Mouse (Mus musculus): ENCODE results near the gene D8Ertd738e.
"Not testable (repeated sequence)": the region's sequence is repeated elsewhere in the genome, so short reads cannot be mapped to it uniquely, and the experiment has no call there.

The D8Ertd738e gene

DNA sequence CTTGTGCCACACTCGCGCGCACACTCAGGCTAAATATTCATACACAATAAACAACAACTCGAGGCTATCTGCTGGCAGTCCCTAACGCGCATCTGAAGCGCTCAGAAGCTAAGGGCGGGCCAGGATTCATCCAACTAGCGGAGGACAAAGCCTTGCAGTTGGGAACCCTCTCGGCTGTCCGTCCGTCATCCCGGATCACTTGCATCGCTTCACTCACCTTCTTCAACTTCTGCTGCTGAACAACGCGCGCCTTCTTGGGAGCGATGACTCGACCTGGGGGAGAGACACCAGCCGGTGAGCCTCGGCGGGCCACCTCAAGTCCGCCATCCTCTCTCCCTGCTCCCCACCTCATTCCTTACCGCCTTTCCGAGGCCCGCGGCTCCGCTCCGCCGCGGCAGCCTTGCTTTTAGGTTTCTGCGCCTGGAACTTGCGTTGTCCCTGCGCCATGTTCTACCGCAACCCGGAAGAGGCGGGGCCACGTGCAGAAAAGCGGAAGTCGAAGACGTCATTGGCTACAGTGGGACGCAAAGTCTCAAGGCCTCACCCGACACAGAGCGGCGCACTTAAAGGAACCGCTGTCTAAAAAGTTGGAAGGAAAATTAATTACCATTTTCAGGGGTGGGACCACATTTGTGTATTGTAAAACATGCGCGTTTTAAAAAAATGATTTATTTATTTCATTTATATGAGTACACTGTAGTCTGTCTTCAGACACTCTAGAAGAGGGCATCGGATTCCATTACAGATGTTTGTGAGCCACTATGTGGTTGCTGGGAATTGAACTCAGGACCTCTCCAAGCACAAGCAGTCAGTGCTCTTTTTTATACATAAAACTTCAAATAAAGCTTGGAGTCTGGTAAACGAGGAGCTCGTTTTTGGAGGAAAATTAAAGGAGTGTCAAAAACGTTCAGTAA lies at the start of gene D8Ertd738e:
TSS of gene D8Ertd738e (minus strand) at position 463 of the 914 bp plus-strand sequence.
- peak; percentile 85 for DNase-seq

DNA sequence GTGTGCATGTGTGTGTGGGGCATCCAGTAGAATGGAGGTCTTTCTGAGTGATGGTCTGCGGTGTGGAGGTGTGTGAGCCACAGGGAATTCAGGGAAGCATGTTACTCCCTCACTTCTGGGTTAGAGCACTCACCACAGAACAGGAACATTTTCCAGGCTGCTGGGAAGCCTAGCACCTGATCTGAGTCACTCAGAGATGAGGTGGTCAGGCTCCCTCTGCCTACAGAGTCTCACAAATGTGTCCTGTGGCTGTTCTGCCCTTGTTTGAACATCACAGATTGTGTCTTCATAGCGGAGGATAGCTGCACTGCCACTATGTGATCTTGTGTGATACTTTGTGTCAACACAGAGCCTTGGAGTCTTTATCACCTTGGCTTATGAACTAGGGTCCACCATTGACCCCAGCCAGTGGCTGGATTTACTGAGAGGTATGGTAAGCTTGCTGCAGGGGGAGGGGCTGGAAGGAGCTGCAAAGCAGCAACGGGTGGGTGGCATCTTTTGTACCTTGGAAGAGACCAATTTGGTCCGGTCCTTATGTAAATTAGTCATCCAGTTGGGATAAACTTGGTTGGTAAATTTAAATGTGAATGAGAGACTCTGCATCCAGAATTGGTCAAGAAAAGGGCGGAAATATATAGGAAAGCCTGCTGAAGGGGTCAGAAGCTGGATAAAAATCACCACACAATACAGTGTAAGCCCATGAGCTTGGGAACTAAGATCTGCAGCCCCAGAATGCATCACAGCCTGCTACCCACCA lies 47.7 kb upstream of the D8Ertd738e start:
- no peak for DNase-seq

DNA sequence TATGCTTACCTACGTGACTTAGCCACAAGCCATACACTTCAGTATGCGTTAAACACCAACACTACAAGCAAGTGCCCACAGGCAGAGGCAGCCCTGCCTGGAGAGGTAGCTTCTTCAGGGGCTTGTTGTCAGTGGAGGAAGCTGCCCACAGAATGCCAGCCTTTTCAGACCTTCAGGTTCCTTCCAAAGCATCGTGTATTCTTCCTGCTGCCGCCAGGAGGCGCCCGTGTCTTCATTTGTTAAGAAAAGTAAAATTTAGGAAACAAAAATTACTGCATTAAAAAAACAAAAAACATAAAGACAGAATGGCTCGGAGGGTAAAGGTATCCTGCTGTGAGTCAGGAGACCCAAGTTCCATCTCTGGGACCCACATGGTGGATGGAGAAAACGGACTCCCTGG lies 42.2 kb upstream of the D8Ertd738e start:
- no peak for DNase-seq

DNA sequence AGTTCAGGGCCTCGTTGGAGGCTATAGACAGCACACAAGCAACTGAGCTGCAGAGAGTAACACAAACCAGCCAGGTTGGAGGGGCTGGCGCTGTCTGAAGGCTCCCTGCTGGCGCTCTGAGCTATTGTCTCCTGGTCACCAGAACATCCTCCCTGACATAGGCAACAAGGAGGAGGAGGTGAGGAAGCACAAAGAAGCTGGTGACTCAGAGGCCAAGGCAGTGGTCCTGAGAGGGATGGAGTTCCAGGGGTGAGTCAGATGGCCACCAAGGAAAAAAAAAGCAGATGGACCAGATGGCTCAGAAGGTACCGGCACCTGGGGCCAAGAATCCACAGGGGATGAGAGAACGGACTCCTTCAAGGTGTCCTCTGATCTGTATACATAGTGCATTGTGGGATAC lies 41.6 kb upstream of the D8Ertd738e start:
- no peak for DNase-seq

DNA sequence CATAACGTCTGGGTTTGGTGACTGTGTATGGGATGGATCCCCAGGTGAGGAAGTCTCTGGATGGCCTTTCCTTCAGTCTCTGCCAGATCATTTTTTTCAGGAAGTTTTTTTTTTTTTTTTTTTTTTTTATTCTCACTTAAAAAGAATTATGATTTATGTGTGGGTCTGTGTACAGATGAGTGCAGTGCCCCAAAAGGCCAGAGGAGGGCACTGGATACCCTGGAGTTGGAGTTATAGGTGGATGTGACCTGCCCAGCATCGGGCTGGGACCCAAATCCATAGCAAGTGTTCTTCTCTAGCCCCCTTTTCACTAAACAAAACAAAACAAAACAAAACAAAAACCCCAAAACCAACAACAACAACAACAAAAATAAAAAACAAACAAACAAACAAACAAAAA lies 39.4 kb upstream of the D8Ertd738e start:
- DNase-seq, result no peak

DNA sequence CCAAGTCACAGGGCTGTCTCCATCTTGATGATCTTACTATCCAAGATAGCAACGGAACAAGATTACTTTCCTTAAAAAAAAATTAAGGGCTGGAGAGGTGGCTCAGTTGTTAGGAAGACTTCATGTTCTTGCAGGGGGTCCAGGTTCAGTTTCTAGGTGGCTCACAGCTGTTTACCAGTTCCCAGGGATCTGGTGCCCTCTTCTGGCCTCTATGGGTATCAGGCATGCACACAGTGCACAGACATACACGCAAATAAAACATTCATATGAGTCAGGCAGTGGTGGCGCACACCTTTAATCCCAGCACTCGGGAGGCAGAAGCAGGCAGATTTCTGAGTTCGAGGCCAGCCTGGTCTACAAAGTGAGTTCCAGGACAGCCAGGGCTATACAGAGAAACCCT lies 36.1 kb upstream of the D8Ertd738e start:
- not testable (repeated sequence) for DNase-seq

DNA sequence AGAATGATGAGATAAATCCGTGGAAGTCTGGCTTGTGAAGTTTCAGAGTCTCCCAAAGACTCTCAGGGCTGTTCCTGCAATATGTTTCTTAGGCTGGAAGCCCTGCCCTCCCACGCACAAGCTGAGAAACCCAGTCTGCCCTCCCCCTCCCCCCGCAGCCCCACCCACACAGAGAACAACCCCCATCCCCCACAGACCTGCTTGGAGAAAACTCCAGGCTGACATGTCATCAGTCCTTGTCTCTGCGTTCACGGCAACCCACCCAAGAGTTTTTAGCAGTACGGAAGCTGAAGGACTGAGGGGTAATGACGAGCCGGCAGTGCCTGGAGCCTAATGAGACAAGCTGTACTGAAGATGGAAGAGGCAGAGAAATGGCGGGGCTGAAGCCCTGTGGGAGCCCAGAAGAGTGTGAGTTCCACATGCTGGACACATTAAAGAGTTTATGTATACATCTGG lies 35.1 kb upstream of the D8Ertd738e start:
- no peak for DNase-seq

DNA sequence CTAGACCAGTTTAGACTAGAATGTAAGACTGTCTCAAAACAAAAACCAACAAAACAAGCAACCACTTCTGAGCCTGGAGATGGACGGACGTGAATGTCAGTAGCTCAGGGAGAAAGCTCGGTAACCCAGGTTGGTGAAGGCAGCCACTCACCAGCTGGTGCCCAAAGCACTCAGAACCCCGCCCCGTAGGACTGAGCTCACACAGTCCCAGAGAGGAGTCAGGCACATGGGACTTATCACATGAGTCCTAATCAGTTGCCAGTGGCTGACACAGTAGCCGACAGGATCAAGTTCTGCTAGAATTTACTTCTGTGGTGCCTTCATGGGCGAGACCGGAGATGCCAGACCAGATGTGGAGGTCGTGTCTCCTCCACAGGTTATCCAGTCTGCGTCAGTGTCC lies 31.3 kb upstream of the D8Ertd738e start:
- DNase-seq, result no peak

DNA sequence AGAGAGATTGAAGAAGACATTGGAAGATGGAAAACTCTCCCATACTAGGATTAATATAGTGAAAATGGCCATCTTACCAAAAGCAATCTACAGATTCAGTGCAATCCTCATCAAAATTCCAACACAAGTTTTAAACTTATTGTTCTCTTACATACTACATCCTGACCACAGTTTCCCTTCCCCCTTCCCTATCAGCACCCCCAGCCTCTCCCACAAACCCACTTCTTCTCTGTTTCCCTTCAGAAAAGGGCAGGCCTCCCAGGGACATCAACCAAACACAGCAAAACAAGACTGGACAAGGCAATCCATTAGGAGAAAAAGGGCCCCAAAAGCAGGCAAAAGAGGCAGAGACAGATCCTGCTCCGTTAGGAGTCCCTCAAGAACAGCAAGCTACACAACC lies 26.9 kb upstream of the D8Ertd738e start:
- DNase-seq, result no peak

DNA sequence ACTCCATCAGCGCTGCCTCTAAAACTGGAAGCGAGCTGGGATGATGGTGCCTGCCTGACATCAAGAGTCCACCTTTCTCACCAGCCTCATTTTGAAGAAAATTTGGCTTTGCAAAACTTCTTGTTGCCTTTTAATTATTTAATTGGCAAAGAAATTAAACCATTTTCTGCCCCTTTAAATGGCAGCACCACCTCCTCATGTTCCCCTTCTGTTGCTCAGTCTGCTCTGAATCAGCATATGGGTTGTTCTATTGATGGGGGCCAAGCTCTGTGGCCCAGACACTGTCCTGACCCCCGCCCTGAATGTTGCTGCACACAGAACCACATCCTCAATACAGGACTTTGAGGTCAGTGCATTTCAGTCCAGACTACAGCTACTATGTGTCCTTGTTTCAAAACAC lies 24.4 kb upstream of the D8Ertd738e start:
- no peak for DNase-seq

DNA sequence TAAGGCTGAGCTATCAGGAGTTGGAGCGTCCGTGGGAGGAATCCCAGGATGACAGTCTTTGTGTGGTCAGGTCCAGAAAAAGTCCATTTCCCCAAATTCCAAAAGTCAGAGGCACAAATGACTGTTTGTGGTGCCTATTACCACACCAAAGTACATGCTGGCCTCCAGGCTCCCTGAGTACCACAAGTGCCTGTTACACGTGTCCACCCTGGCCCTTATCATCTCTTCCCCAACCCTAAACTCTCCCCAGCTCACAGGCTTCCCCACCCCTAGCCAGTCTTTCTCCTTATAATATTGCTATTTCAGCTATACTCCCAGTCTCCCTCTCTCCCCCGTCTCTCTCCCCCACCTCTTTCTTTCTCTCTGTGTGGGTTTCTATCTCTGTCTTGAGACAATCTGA lies 22.8 kb upstream of the D8Ertd738e start:
- DNase-seq, result no peak

DNA sequence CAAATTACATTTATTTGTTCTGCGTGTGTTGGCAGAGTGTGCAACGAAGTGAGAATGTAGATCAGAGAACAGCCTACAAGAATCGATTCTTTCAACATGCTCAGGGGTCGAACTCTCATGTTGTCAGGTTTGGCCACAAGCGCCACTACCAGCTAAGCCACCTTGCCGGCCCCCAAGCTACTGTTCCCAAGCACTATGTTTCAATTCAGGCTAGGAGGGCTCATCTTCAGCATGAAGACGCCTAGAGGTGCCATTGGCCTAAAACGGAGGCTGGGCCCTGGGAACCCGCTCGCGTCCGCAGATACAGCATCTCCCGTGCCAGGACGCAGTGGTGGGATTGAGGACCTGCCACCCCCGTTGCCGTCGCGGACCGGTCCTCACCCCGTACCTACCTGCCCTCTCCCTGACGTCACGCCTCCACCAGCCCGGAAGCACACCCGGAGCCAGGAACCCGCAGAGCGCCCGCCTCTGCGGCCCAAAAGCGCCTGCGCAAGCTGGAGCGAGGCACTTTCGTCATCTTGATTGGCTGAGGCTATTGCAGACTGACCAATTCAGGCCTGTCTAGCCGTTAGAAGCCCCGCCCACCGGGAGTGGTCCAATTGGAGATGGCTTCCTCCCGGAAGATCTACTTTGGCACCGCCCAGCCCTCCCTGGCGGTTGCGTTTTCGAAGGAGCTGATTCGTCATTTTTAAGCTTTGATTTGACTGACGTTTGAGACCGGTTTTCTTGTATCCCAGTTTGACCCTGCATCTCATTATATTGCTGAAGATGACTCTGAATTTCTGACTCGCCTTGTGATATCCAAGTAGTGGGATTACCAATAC lies 20.6 kb upstream of the D8Ertd738e start, which contains the start of gene Ccdc130:
TSS of gene Ccdc130 (minus strand) at position 431 of the 824 bp plus-strand sequence.
- DNase-seq, result peak; percentile 100

DNA sequence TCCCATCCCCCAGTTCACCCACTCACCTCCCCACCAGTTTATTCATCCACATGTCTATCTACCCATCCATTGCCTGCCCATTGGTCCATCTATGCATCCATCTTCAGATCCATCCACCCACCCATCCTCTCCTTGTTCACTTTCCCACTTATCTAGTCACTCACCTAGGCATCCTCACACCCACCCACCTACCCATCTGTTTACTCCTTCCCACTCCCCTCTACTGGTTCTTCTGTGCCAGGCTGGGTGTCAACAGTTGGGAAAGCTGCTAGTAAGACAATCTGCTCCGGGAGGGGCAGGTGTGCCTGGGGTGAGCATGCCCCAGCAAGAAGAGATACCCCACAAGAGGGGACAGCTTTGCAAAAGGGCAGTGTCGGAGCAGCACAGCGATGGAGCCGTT lies 11.6 kb upstream of the D8Ertd738e start:
- DNase-seq, result no peak

DNA sequence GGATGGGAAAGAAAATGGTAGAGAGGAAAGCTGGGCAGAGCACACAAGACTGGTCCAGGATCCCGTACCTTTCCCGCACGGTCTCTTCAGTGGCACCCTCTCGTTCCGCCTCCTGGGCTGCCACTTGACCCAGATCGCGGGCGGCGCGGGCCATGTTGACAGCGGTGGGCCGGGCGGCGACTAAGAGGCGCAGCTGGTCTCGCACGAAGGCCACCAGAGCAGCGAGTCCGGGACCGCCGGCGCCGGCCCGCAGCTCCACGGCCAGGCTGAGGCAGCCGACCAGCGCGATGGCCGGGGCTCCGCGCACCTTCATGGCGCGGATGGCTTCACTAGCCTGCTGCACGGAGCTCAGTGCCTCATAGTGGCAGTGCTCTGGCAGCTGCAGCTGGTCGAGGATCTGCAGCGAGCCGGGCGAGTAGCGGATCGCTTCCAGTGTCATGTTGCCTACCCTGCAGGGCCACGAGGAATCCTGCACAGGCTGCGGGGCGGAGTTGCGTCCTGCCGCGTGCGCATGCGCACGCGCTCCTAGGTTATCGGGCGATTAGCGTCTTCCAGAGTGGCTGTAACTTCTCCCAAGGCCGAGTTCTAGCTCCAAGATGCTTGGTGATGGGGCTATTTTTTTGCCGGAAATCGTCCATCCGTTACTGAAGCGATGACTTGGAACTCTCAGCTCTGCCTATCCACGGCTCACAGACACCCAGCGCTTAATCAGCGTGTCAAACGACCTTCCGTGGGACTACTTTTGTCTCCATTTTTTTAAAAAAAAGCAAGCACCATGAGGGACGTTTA lies 7.5 kb upstream of the D8Ertd738e start, which contains the start of gene Mri1:
TSS of gene Mri1 (minus strand) at position 505 of the 789 bp plus-strand sequence.
- DNase-seq, result peak; percentile 80

DNA sequence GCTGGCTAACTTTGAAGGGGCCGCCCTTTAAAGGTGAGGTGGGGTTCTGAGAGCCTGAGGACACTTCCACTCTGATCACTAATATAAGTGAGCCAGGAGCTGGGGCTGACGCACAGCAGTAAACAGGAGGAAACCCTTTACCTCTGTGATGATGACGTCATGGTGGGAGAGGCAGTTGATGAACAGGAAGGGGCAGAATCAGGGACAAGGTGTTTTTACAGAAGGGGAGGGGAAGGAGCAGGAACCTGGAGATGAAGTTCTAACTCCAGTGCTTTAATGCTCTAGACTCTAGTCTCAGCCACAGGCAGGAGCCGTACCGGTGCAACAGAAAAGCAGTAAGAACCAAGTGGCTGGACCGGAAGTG lies 6.9 kb upstream of the D8Ertd738e start:
- DNase-seq, result no peak

DNA sequence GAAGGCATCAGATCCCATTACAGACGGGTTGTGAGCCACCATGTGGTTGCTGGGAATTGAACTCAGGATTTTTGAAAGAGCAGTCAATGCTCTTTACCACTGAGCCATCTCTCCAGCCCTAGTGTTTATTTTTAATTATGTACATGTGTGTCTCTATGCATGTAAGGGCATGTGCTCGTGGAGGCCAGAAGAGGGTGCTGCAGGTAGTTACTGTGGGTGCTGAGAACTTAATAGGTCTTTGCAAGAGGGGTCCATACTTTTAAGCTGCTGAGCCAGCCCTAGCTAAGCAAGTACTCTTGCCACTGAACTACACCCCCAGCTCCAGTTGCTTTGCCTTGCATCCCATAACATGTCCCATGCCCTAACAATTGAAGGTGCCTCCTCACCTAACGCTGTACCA lies 6.3 kb upstream of the D8Ertd738e start:
- DNase-seq, result no peak

DNA sequence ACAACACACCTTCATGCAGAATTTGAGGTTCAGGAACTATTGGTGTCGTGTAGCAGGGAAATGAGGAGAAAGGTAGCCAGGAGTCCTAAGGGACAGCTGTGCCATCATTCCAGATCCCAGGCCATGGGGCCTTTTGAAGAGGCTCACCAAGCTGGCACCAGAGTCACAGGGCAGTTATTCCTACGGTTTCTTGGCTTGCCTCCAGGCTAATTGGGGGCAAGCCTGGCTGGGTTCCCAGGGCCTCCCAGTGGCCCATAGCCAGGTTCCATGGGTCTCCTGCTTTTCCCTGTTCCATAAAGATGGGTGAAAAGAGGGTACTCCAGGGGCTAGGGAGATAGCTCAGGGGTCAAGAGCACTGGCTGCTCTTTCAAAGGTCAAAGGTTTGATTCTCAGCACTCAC lies 7.7 kb downstream of the D8Ertd738e start:
- peak; percentile 62 for DNase-seq

DNA sequence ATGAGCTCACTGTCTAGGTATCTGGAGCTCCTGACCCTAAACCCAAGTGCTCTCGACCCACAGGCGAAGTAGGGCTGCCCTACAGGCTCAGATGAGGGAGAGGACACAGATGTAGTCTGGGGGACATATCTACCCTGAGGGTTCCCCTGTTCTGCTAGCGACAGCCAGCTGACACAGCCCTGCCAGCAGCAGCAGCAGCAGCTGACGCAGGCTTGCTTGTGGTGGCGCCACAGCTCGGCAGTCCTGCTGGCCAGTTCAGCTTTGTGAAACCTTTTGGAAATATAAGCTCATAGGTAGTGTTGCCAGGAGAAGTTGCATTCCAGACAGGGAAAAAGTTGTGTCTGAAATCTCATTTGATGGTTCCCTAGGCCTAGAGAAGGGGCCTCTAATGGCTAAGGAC lies 8.4 kb downstream of the D8Ertd738e start:
- DNase-seq, result no peak

DNA sequence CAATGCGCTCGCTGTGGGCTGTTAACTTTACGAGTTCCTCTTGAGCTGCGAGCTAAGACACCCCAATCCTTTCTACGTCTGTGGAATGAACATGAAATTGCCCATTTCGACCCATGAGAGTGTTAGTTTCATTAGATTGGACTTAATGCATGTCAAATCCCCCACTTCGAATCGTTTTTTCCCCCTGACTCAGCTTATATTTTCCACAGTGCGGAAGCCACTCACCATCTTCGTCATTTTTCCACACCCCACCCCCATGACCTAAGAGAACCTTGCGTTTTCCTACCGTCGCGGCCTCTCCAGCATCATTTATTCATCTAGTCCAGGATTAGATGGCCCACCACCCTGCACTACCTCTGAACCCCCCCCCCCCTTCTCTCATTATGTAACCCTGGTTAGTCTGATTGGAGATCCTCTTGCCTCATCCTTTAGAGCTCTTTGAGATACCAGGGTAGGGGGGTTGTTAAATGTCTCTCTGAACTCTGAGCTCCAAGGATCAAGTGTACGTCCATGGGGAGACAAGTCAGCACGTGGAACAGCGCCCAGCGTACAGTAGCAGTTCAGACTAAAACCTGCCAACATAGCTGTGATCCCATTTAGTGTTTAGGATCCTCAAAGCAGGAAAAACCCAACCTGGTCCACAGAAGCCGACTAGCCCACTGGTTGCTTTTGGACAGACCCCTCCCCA lies 11.8 kb downstream of the D8Ertd738e start:
- DNase-seq, result no peak

DNA sequence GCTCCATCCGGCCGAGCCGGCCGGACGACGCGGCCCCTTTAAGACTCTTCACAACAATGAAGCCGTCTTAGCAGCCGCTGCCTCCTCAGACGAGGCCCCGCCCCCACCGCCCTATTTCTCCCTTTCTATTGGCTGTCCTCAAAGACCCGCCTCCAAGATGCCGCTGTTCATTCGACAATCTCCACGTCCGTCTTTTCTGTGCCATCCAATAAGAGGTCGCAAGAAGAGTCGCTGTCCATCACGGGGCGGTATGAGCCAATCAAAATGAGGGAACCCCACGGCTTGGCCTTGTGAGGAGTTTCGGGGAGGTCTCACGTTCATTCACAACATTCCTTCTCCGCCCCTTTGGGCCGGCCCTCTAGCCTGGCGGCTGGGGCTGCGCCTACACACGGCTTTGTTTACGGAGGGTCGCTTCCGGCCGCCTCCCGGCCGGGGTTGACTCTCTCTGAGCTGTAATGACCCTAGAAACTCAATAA lies 12.5 kb downstream of the D8Ertd738e start, which contains the start of gene Zswim4:
TSS of gene Zswim4 (minus strand) at position 58 of the 476 bp plus-strand sequence.
- DNase-seq, result peak; percentile 100

DNA sequence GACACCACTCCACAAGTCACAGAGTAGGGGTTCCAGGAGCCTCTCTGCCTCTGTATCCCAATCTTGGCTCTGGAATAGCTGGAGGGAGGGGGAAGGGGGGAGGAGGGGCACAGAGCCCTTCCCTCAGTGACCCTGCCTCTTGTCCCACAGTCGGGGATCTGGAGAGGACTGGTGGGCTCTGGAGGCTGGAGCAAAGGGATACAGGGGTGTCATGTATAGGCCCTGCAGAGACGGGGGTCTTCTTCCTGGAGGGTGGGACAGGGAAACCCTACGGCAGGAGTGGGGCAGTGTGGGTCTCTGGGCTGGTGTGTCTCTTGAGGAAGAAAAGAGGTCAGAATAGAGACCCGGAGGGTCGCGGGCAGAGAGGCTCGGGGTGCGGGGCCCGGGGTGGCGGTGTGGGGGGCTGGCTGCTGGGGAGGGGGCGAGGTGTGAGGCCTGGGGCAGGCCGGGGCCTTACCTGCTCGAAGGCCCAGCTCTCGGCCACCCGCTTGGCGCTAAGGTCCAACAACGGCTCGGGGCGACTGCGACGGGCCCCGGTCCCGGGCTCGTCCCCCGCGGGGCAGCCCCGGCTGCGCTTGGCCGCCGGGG lies 13.0 kb downstream of the D8Ertd738e start:
- DNase-seq, result peak; percentile 28
